Mouse (Mus musculus) retina, postnatal 7 days (tissue): ENCODE measurements around the gene Cryzl1.

ENCODE experiments used
- DNase-seq: peaks from one replicate; pipeline ENCODE4 v3.0.0-alpha.2; 2012; ENCODE audit warnings: low read depth, low spot score

Cryzl1 gene

DNA sequence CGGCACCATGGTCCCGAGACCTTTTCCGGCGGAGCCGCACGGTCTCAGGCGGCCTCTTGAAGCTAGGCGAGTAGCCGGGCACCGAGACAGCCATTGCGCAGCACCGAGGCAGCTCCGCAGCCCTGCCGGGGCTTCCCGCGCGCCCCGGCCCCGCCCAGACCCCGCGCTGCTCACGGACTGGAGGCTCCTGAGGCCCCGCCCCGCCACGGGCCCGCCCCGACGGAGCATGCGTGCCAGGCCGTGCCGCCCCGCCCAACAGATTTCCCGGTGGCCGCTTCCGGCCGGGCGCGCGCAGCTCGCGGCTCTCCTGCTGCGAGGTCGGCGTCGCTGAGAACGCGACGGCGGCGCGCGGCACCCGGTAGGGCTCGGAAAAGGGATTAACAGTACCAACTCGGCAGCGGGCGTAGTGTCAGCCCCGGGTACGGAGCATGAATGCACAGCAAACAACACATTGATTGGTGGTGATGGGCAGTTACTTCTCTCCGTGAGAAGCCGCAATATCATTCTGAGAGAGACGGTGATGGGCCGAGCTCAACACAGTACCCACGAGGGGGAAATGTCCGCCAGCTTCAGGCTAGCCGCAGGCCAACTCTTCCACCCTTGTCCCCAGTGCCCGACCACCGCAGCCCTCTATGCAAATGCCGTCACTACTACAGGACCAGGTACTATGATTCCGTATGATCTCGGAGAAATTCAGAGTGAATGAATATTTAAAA lies 40.0 kb downstream of the Cryzl1 start, which contains the start of gene Donson:
Donson (minus strand) TSS at position 152 of the 716 bp plus-strand sequence.
- peak; percentile 89 for DNase-seq

DNA sequence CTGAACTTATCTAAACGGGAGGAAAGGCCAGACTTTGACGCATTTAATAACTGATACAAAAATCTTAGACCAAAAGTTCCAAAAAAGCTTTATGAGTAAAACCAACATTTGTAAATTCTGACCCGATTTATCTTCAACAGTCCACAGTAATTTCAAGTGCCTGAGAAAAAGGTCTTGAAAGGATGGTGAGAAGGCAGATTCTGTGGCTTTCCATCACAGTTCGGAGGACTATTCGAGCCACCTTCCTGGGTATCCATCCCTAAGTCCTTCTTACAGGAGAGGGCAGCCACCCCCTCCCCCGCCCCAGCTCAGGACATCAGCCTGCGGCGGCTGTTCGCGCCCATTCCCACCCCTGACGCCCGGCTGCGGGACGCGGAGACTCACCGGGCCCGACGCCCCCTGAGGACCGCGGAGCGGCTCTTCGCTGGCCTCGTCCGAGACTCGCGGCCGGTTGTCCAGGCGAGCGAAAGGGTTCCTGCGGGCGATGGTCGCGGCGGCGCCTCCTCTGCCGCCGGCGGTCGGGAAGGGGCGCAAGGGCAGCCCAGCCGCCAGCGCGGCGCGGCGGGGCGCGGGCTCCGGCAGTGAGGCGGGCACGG lies 40.7 kb downstream of the Cryzl1 start:
- DNase-seq, result peak; percentile 5

DNA sequence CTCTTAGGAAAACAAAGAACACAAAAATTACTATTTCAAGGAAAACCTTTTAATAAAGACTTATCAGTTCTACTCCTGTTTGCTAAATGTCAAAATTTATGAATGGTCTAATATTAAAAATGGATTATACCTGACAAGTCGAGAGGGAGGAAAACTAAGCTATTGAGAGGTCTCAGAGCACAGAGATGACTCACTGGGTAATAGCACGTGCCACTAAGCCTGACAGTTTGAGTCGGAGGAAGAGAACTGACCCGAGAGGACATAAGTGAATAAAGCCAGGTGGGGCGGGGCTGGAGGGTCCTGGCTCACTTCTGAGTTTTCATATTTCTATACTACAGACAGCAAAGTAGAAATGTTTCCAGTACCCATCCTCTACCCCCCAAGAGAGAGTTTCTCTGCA lies 42.4 kb downstream of the Cryzl1 start:
- DNase-seq, result no peak

DNA sequence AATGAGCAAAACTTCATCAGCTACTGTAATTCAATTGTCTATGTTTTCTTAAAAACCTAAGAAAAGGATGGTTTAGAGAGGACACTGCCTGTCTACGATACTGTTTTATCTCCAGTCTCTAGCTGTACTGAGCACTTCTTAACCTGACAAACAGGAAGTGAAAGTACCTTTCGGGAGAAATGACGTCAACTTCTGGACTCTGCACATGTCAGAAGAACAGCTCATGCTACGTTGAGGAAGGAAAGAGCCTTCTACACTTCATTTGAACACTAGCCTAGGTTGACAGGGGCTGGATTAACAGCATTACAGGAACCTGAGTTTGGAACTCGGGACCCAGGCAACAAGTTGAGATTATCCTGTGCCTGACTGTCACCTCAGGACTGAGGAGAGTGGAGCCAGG lies 43.2 kb downstream of the Cryzl1 start:
- no peak for DNase-seq

DNA sequence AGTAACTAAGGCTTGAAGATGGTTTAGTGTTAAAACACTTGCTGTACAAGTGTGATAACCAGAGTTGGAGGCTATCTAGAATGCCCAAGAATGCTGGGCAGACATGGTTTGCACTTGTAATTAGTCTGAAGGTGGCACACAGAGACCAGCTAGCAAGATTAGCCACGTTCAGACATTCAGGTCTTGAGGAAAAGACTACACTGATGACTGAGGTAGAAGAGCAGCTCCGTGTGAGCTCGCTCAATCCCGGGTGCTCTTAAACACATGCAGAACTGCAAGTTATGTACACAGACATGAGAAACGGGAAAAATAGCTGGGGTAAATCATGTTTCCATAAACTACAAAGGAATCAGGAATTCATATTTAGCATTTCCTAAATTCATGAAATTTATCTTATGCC lies 48.1 kb downstream of the Cryzl1 start:
- DNase-seq, result no peak

DNA sequence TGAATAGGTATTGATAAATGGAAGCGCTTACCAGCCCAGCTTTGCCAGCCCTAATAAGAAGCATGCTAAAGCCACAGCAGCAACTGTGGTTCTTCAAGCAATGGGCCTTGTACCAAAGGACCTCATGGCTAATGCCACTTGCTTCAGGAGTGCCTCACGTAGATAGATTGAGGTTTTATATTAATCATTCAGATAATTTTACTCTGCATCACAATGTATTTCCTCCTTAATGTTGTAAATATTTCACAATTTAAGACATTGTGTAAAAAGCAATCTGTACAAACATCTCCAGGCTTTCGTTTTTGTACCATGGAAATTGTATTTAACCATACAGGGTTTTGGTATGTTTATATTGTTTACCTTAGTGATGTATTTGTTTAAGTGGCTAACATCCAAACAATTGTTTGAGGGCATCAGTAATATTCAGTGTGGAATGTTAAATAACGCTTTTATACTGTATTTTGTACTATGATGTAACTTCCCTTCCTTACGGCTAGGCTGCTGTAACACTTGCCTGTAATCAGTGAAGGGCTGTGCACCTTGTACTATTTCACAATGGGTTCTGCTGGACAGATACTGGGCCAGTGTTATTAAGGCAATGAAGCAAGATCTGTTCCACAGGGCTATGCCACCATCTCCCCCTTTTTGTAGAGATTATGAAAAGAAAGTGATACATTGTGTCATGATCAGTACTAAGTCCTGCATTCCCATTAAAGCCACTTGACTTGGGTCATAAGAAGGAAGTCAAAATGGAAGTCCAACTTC lies 50.4 kb downstream of the Cryzl1 start:
- DNase-seq, result no peak

DNA sequence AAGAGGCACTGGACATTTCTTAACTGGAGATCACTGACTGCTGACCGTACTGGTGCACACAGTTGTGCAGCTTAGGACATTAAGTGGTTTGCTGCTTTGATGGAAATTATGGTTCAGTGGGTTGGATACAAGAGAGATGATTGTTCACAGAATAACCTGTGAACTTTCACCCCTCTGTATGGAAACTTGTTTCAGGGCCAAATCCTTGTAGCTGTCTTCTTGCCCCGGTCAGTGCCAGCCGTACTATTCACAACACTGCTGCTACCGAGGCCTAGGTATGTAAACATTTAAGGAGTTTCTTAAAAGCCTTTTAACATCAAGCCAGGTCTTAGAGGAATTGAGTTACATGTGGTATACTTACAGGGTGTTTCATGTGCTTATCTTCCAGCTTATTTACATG lies 54.3 kb downstream of the Cryzl1 start:
- DNase-seq, result no peak

DNA sequence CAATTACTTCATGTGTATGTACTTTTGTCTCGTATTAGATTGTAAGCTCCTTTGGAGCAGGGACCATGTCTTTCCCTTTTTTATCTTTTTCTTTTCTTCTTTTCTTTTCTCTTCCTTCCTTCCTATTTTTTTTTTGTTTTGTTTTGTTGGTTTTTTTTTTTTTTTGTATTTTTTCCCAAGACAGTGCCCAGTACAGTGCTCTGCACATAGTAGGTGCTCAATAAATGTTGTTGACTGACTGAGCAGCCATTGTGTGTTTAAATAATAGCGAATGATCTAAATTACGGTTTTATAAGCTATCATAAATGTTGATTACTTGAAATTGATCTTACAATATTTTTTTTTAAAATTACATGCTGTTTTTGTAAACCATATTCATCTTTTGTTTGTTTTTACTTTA lies 65.0 kb downstream of the Cryzl1 start:
- no peak for DNase-seq

DNA sequence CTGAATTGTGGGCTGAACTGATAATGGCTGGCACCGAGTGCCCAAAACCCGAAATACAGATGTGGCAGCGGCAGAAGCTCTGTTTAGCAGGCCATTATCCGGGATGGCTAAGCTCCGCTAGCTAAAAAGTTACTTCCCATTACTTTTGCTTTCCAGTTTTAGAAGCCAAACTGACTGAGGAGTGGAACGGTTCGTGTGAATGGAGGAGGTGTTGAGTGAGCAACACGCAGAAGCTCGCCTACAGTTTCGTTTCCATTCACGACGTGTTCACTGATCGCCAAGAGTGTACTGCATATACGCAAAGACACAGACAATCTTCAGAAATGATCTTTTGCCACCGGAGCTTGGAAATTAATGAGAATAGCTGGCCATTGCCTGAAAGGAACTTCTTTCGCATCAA lies 66.4 kb downstream of the Cryzl1 start:
- no peak for DNase-seq

DNA sequence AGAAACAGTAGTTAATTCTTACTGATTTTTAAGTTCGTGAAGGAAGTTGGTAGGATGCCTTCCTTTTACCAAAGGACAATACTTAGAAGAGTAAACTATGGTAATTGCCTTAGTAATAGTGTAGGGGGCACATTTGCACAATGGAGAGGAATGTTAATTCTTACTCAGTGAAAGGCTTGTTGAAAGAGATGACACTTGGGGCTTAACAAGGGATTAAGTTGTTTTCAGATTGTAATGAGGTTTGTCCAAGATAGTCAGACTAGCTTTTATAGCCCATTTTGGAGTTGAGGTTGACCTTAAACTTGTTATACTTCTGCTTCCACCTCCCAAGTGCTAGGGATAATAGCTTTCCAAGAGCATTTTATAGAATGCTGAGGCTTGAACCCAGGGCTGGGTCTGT lies 67.4 kb downstream of the Cryzl1 start:
- DNase-seq, result no peak

DNA sequence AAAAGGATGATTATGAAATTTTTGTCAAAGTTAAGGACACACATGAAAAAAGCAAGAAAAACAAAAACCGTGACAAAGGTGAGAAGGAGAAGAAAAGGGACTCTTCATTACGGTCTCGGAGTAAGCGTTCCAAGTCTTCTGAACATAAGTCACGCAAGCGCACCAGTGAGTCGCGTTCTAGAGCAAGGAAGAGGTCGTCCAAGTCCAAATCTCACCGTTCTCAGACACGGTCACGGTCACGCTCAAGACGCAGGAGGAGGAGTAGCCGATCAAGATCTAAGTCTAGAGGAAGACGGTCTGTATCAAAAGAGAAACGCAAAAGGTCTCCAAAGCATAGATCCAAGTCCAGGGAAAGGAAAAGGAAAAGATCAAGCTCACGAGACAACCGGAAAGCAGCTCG lies 69.0 kb downstream of the Cryzl1 start:
- no peak for DNase-seq

DNA sequence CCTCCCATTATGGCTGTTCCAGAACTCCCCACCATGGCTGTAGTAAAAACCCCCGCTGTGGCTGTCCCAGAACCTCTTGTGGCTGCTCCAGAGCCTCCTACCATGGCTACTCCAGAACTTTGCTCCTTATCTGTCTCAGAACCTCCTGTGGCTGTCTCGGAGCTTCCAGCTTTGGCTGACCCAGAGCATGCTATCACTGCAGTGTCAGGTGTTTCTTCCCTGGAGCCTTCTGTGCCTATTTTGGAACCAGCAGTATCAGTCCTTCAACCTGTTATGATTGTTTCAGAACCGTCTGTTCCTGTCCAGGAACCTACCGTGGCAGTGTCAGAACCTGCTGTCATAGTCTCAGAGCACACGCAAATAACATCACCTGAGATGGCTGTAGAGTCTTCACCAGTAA lies 70.3 kb downstream of the Cryzl1 start:
- no peak for DNase-seq

DNA sequence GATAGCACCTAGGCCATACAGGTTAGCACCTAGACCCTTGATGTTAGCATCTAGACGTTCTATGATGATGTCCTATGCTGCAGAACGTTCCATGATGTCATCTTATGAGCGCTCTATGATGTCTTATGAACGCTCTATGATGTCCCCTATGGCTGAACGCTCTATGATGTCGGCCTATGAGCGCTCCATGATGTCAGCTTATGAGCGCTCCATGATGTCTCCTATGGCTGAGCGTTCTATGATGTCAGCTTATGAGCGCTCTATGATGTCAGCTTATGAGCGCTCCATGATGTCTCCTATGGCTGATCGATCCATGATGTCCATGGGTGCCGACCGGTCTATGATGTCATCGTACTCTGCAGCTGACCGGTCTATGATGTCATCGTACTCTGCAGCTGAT lies 71.5 kb downstream of the Cryzl1 start:
- DNase-seq, result no peak

DNA sequence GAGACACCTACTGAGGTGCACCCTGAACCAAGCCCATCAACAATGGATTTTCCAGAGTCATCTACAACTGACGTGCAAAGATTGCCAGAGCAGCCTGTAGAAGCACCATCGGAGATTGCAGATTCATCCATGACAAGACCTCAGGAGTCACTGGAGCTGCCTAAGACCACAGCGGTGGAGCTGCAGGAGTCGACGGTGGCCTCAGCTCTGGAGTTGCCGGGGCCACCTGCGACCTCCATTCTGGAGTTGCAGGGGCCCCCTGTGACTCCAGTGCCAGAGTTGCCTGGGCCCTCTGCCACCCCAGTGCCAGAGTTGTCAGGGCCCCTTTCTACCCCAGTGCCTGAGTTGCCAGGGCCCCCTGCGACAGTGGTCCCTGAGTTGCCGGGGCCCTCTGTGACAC lies 73.5 kb downstream of the Cryzl1 start:
- DNase-seq, result no peak

DNA sequence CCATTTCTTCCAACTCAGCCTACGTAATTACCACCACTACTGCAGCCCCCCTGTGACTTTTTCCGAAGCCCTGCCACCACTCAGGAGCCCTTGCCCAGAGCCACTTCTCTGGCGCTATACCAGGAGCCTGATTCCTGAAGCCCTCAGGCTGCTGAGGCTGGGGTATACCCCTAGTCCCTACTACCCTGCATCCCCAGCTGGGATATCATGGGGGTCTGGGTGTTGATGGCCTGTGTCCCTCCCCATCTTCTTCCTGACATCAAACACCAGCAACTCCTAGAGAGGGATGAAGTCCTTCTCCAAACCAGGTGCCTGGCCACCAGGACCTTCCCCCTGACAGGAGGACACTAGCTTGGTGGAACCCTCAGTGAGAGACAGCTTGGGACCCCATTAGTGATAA lies 76.6 kb downstream of the Cryzl1 start:
- no peak for DNase-seq

DNA sequence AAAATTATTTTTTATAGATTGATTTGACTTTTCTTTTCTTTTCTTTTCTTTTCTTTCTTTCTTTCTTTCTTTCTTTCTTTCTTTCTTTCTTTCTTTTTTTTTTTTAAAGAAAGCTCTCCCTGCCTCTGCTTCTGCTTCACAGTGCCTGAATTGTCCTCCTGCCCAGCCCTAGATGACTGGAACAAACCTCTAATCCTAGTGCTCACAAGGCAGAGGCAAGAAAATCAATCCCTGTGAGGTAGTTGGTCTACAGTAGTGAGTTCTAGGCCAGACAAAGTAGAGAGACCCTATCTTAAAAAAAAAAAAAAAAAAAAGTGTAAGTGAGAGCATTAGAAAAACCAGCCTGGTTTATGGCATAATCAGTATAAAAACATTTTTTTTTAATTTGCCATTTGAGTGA lies 79.0 kb downstream of the Cryzl1 start:
- no peak for DNase-seq

DNA sequence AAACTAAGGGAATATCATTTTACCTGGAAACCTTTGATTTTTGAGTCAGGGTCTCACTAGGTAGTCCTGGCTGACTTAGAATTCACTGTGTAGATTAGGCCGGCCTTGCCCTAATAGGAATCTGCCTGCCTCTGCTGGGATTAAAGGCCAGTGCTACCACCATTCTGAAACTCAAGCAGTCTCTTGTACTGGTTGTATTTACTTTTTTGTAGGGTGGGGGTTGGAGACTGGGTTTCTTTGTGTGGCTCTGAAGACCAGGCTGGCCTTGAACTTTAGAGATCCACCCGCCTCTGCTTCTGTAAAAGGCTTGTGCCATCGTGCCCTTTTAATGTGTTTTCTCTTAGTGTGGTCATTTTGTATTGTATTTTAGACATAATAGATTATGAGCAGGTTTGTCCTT lies 79.5 kb downstream of the Cryzl1 start:
- DNase-seq, result no peak

DNA sequence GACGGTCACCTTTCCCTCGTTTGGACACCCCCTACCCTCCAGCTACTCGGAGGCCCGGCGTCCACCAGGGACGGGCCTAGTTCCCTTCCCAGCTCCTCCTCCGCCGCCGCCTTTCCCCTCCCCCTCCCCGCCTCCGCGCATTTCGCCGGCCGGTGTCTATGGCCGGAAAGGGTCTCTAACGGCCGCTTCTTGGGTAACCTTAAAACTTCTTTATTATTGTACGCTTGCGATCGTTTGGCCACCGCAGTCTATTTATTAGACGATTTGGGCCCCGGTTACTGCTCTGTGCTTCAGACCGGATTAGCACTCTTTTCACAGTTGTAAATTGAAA lies 80.6 kb downstream of the Cryzl1 start:
- peak; percentile 43 for DNase-seq

DNA sequence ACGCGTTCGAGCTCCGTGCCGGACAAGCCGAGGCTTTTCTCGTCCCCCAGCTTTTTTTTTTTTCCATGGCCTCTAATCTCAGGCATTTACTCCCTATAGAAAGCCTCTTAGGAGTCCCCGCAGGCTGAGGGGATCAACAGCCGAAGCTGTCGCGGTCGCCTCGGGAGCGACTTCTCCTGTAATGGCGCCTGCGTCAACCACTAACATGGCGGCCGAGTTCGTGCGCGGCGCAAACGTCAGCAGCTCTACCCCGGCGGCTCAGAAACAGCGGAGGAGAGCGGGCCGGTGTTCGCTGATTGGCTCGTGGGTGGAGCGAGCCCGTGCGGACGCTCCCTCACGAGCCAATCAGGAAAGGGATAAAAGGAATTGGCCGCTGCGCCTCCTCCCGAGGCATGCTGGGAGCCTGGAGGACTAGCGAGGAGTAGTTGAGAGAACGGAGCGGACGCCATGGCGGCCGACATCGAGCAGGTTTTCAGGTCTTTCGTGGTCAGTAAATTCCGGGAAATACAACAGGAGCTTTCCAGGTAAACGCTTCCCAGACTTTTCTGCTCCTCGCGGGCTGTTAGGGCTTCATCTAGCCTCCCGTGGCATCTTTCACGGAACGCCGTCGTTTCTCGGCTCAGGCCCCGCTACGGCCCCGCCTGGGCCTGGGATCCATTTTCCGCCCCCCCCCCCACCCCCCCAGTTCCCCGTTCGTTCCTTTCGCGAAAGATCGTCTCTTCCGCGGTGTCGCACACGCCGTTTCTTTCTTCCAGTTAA lies 81.1 kb downstream of the Cryzl1 start, which contains the start of gene Son:
Son (plus strand) TSS at position 46 of the 759 bp plus-strand sequence.
- DNase-seq, result peak; percentile 96

DNA sequence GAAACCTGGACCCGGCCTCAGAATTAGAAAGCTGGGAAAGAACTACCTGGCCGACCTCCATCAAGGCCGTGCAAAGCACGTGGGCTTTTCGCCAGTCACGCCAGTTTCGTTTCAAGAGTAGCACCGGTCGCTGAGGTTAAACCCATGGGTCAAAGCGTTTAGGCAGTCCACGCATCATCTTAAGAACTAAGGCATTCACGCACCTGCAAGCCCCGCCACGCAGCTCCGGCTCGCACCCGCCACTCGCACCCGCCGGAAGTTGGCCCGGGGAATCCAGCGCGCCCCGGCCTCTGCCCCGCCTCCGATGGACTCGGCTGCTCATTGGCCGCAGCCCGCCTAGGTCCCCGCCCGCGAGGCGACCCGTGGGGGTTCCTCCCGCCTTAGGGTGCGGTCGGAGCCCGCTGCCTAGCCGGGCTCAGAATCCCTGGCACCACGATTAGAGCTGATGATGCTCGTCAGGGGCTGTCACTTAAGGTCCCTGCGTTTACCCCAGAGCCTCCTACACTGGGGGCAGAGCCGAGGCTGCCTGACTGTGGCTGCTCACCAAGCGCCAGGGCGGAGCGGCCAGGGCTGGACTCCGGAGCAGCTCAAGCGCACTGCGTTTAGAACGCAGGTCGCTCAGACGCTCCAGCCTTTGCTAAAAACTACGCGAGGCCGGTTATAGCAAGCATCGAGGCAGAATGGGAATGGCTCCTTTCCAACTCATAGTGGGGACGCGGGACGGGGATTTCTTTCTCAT lies 81.9 kb downstream of the Cryzl1 start, which contains the start of gene Gart:
Gart (minus strand) TSS at position 272 of the 739 bp plus-strand sequence.
- DNase-seq, result peak; percentile 74

DNA sequence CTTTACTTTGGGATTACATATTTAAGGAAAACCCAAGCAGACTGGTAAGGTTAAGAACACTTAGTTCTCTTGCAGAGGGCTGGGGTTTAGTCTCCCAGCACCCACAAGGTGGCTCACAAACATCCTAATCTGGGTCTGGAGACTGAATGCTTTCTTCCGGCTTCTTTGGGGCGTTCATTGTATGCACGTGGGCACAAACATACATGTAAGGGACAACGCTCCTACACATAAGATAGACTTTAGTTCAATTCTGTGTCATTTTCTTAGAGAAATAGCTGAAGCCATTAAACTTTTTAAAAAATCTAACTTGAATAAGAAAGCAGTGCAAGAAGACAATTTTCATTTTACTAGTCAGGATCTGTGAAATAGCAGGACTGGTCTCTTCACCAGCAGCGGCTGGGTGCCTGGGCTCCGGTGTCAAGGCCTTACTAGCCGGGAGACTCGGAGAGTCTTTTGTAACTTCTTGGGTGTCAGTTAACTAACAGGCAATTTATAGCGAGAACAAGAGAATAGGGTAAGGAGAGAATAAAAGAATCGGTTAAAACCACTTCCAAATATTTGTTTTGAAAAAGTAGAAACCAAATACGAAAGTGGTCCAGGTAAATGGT lies 82.7 kb downstream of the Cryzl1 start:
- DNase-seq, result no peak
